Mouse (Mus musculus): Measurements from ENCODE around the gene Alox12b.

The Alox12b gene

DNA sequence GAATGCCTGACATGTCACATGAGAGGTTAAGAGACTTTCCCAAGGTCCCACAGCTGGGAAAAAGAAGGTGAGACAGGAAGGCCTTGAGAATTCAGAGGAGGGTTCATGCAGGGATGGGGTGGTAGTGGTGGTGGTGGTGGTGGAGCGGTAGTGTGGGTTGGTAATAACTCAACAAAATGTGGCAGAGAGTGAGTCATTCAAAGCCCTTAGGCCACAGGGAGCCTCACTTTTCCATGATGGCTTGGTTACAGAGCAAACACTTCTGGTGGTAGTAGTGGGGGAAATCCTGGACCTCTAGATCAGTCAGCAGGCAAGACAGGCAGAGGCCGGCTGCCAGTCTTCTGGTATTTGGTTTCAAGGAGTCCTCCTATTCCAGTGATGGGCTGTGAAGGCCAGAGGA is 15.8 kb downstream of the Alox12b start:
- no peak for DNase-seq (ENCODE audit: low read depth, low spot score)

DNA sequence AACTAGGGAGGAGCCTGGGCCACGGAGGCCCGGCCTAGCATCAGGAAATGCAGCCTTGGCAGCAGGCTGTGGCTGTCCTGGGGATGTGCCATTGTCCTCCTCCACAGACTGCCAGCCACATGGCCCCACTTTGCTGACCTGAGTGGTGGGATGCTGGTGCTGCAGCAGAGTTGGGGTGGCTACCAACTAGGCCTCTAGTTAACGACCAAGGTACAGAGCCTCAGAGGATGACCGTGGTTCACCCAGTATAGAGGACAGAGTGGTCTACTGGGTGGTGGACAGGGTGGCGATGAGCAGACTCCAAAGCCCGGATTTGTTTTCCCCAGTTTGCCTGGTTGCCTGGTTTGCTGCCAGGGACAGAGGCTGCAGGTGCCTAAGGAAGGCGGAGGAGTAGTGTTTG is 17.9 kb downstream of the Alox12b start:
- DNase-seq (ENCODE audit: low read depth, low spot score), result no peak

DNA sequence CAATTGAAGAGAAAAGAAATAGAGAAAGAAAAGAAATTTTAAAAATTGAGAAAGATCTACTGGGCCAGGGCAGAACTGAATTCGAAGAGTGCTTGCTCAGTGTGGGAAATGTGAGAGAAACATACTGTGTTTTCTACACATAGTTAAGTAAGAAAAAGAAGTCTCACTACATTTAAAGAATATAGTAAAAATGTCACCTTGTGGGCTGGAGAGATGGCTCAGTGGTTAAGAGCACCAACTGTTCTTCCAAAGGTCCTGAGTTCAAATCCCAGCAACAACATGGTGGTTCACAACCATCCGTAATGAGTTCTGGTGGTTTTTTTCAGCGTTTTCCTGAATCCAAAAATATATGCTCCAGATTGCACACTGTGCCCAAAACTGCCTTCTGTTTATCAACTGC is 21.7 kb downstream of the Alox12b start:
- no peak for DNase-seq (ENCODE audit: low read depth, low spot score)

DNA sequence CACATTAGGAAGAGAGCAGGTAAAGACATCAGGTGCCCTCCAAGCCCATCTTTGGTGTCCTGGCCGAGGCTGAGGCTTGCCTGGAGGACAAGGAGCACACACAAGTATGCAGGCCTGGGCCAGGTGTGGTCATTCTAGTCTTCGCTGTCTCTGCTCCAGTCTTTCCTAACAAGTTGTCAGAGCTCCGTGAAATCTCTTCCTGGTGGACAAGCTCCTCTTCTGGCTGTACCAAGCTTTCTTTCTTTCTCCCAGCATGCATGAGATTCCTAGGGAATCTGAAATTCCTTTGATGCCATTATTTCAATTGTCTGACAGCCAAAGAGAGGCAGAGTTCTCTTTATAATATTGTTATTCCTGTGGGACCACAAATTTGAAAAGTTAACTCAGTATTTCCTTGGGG is 22.7 kb downstream of the Alox12b start:
- no peak for DNase-seq (ENCODE audit: low read depth, low spot score)

DNA sequence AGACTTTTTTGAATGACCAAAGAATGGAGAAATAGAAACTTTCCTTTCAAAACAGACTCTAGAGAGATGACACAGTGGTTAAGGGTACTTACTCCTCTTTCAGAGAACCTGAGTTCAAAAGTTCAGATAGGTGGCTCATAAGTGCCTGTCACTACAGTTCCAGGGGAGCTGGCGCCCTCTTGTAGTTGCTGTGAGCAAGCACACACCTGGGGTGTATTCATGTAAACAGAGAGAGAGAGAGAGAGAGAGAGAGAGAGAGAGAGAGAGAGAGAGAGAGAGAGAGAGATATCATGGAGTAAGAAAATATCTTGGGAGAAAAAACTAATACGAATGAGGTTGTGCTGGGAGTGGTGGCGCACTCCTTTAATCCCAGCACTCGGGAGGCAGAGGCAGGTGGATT is 23.3 kb downstream of the Alox12b start:
- DNase-seq (ENCODE audit: low read depth, low spot score), result peak; percentile 31

DNA sequence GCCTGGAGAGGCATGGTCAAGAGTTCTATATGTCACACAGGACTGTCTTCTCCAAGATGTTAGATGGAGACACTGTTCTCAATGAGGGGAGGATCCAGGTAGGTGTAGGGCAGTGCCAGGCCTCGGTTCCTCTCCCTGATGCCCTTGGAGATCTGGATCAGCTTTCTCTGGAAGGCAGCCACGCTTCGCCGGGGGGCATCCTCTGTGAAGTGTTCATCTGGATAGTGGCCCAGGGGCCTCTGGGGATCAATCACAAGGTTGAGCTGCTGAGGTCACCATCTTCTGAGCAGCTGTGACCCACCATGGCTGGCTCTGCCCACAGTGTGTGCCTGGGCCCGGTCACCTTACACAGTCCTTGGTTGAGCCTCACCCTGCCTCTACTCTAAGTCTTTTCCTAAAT is 28.2 kb downstream of the Alox12b start:
- no peak for DNase-seq (ENCODE audit: low read depth, low spot score)

DNA sequence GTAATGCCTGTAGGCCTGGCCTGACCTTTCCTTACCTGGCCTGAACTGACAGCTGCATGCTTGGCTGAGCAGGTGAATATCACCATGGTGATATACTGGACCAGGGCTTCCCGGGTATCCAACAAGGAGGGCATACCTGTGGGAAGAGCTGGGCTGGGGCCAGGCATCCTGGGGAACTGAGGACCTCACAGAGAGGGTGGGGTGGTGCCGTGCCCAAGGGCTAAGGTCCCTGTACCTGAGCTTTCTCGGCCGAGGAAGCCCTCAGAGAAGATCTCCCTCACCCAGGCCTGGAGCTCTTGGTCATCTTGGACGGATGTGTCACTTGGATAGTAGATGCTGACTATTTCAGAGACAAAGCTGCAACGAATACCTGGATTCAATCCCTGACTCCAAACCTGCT is 29.1 kb downstream of the Alox12b start:
- no peak for DNase-seq (ENCODE audit: low read depth, low spot score)

DNA sequence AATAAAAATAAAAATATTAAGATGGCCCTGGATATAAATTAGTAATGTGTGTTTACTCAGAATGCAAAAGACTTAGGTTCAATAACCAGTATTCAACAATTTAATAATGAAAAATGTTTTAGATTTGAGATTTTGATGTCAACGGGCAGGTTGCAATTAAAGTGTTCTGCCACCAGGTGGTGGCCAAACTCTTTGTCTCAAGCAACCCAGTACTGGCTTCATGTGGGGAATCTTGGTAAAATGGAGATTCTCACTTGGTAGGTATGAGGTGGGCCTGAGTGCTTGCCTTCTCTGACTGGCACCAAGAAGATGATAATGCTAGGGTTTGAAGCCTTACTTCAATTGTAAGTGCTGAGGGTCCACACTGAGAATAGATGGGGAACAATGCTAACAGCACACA is 36.1 kb downstream of the Alox12b start:
- peak; percentile 73 for DNase-seq (ENCODE audit: low read depth, low spot score)

DNA sequence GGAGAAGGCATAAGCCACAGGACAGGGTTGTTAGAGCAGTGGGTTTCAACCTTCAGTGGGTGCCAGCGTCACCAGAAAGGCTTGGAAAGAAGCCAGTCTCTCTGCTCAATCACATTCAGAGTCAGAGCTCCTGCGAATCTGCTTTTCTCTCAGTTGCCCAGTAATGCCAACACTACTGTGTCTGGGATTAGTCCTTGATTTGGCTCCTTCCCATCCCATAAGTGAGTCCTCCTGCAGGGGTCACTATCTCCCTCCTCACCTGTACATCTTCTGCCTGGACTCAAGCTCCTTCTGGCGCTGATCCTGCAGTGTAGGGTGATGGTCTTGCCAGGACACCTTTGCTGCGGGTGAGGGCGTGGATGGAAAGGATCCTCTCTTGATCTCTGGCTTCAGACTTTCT is 40.0 kb downstream of the Alox12b start:
- peak; percentile 34 for DNase-seq (ENCODE audit: low read depth, low spot score)

DNA sequence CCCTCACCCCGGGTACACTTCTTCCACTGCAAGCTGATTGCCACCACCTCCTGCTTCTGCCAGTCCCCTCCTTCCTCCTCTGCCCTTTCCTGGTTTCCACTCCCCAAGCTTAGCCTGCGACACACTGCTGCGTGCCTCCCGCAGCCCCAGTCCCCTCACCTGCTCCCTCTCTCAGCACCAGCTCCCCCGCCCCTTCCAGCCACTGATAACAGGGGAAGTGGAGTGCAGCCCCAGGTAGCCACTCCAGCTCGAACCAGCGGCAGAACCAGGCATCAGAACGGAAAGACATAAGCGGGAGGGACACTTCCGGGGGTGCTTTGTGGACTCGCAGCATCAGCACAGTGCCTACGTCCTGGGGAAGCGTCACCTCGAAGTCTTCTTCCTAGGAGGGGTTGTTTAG is 40.4 kb downstream of the Alox12b start:
- DNase-seq (ENCODE audit: low read depth, low spot score), result peak; percentile 68

DNA sequence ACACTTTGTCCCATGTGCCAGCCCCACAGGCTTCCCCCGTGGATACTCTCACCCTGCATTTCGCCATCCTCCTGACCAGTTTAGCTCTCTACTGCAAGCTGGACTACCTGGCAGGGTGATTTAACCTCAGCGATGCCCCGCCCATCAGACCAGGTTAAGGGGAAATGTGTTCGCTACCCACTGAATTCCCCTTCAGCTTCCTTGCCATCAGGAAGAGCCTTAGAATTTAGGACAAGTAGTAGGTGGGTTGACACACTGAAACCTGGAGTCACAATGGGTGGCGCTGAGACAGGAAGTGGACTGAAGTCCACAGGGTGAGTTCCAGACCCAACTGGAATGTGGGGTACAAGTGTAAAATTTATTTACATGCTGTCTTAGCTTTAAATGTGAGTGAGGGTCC is 41.0 kb downstream of the Alox12b start, which contains the start of gene Alox8:
Gene Alox8, minus strand, starts transcription at position 101 of the 400 bp plus-strand sequence.
- DNase-seq (ENCODE audit: low read depth, low spot score), result no peak

DNA sequence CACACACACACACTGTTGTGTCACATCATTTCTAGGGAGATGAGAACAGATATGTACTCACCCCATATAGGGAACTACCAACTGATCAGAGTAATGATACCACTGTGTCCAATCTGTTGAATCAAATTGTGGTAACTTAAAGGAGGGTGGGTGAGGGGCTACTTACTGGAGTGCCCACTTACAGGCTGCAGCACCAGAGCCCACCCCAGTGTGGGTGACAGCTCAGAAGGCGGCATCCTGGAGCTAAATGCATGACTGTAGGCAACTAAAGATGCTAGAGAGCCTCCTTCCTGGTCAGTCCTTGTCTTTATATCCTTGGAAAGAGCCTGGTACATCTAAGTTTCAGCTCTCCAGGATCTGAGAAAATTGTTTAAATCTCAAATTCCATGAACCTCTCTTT is 42.5 kb downstream of the Alox12b start:
- DNase-seq (ENCODE audit: low read depth, low spot score), result no peak

DNA sequence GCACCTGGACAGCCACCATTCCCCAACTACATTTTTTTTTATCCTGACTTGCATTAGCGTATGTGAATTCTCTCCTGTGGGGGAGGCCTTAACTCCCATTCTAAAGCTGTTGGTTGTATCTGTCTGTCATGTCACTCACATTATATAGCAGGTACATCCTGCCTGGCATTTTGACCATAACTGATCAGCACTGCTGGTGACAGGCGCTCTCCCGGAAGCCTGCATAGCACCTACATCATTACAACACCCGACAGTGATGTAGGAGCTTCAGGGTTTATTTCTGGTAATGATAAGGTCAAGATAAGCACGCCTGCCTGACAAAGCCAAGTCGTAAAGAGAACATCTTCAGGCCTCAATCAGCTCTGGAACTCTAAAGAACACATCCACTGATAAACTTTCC is 43.4 kb downstream of the Alox12b start:
- no peak for DNase-seq (ENCODE audit: low read depth, low spot score)

DNA sequence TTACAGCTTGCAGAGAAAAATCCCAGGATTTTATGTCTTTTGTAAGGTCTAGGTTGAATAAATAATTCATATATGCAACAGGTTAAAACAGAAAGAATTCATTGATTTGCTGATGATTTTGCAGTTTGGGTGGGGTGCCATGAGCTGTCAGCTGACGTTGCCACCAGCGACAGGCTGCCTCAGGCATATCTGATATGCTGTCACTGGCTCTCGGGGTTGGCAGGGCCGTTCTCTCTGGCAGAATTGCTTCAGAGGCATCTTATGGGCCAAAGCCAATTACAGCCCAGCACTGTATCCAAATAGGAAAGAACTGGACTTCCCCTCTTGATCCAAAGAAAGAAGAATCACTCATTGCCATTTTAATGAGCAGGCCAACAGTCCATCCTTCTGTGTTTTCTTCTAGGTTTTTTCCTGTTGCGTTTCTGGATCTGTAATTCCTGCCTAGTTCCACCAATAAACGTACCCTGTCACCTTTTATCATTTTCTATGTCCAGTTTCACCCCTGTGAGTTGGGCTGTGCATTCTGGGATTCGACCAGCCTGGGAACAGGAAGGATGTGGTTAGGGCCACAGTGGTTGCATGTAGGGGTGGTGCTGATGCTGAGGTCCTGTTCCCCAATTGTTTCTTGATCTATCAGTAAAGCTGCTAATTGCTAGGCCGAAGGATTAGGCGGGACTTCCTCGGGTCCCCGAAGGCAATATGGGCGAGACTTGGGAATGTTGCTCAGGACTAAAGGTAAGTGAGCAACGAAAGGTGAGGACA is 45.9 kb downstream of the Alox12b start:
- no peak for DNase-seq (ENCODE audit: low read depth, low spot score)

DNA sequence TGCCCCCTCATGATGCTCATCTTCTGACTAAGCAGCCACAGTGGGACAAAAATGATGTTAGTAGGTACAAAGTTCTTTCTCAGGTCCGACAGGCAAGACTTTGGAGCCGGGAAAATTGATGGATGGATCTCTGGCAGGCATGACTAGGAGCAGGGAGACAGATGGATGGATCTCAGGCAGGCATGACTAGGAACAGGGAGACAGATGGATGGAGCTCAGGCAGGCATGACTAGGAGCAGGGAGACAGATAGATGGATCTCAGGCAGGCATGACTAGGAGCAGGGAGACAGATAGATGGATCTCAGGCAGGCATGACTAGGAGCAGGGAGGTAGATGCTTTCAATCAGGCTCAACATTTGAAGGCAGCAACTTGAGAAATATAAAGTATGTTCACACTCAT is 54.6 kb downstream of the Alox12b start:
- DNase-seq (ENCODE audit: low read depth, low spot score), result no peak

DNA sequence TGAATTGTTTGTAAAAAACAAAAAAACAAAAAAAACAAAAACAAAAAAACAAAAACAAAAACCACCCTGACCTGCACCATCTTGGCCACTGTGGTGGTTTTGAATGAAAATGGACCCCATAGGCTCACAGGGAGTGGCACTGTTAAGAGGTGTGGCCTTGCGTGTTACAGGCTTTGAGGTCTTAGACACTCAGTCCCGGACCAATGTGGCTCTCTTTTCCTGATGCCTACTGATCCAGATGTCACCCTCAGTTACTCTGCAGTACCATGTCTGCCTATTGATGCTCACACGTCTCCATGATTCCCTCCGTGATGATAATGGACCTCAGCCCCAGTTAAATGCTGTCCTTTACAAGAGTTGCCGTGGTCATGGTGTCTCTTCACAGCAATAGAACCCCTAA is 60.6 kb downstream of the Alox12b start:
- no peak for DNase-seq (ENCODE audit: low read depth, low spot score)

DNA sequence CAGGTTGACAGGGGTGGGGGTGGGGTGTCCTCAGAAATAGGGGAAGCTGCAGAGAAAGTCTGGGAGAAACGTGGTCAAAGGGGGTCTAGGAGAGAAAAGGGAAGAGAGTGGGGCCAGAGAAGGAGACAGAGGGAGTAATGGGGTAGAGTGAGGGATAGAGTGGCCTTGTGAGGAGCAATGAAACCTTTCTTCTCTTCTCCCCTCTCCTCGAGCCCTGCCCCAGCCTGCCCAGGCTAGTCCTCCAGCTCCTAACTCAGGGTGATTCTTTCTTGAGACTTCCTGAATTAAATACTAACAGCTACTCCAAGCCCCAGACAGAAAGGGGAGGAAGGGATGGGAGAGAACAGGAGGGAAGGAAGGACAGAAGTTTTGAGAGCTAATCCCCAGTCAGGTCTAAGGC is 61.9 kb downstream of the Alox12b start:
- no peak for DNase-seq (ENCODE audit: low read depth, low spot score)

Data from CD4-positive, CD25-positive, alpha-beta regulatory T cell, adult 2 months (primary cell).